Mouse (Mus musculus): ENCODE measurements around the gene Fmnl3.

GRCm38 (mm10) chr15:99318071-99318470 is 52.2 kb downstream of the Fmnl3 start:
- TF ChIP-seq CTCF (IDR thresholded peaks at IDR 0.05; ENCODE audit: low read depth, low read length) (no peak), EP300 (IDR thresholded peaks at IDR 0.05; ENCODE audit: insufficient read depth, low read depth, low read length) (no peak)

Data from ES-Bruce4 (cell line).